Mouse (Mus musculus) heart, embryonic 15.5 days (tissue): ENCODE data around the gene Tut1. TPM values are rescaled to one million over a fixed set of nuclear protein-coding genes. Genes with fewer than 3 reads are reported as not detected.
A peak's percentile ranks its signal among the peaks of the same experiment; 100 is the strongest.

Source experiments
- ATAC-seq: fragments of 200-750 bp; cut with Nextera tagmentation; replicated peaks from 2 replicates; pipeline ENCODE4 v1.8.0; 2017; ENCODE audit warnings: low read depth, moderate TSS enrichment; ENCODE audit not compliant: insufficient number of reproducible peaks, insufficient read depth, low FRiP score
- H3K27ac ChIP-seq: fragments of 300-500 bp; sonication (generic); 2 replicates; pipeline ENCODE4 v1.5.1; 2015; ENCODE audit warnings: mild to moderate bottlenecking, inconsistent platforms
- H3K27me3 ChIP-seq: fragments of 300-500 bp; sonication (generic); 2 replicates; pipeline ENCODE4 v1.6.1; 2015; ENCODE audit warnings: inconsistent platforms
- H3K36me3 ChIP-seq: fragments of 300-500 bp; sonication (generic); 2 replicates; pipeline ENCODE4 v1.6.1; 2015; ENCODE audit warnings: mild to moderate bottlenecking, inconsistent platforms
- H3K4me1 ChIP-seq: fragments of 300-500 bp; sonication (generic); replicated peaks from 2 replicates; pipeline ENCODE4 v1.6.1; 2015; ENCODE audit warnings: inconsistent platforms
- H3K4me2 ChIP-seq: fragments of 300-500 bp; sonication (generic); 2 replicates; pipeline ENCODE4 v1.6.1; 2015; ENCODE audit warnings: inconsistent platforms, mild to moderate bottlenecking, moderate library complexity
- H3K4me3 ChIP-seq: fragments of 300-500 bp; sonication (generic); 2 replicates; pipeline ENCODE4 v1.5.1; 2015; ENCODE audit warnings: mild to moderate bottlenecking, inconsistent platforms
- H3K9ac ChIP-seq: fragments of 300-500 bp; sonication (generic); 2 replicates; pipeline ENCODE4 v1.6.1; 2015; ENCODE audit warnings: mild to moderate bottlenecking, inconsistent platforms
- H3K9me3 ChIP-seq: fragments of 300-500 bp; sonication (generic); replicated peaks from 2 replicates; pipeline ENCODE4 v1.6.1; 2016; ENCODE audit warnings: inconsistent platforms
- WGBS: fragments of 180-500 bp; shearing (Covaris S2); methylation state at CpG from one replicate; pipeline ENCODE4 v1.1.7; 2015; ENCODE audit warnings: mixed read lengths; 5-methylcytosine and 5-hydroxymethylcytosine counted together
- polyA plus RNA-seq: library from polyadenylated mRNA; unstranded; fragments of >200 nt; fragmentation: Nextera tagmentation; extraction: Ambion mirVana; gene quantifications from 2 replicates; pipeline ENCODE4 v1.2.1, GENCODE M21; 2015

The Tut1 gene
- polyA plus RNA-seq, 1 experiment from 2014 or later: 13.7 TPM

GRCm38 (mm10) chr19:8928689-8929223 lies 24.9 kb upstream of the Tut1 start:
- 18% methylated on average over 16 of the region's 16 CpGs for WGBS
- Histone ChIP-seq H3K27me3 (no peaks in the 10 kb centered on the region; the same call in 1 of the 2 replicates), H3K9me3 (no peaks in the 10 kb centered on the region), H3K27ac (peak overlapping the region; percentile 80), H3K4me3 (peak overlapping the region; percentile 93), H3K36me3 (peaks cover 36% of the 10 kb centered on the region), H3K4me2 (peak overlapping the region; percentile 88), H3K9ac (peak overlapping the region; percentile 92), H3K4me1 (peaks cover 22% of the 10 kb centered on the region)
- 0 out of 2 replicates have a peak, but pooled peaks have one; percentile 1 for ATAC-seq

GRCm38 (mm10) chr19:8929224-8930088 lies 24.2 kb upstream of the Tut1 start, which contains the start of the genes Rom1 and Eml3:
TSS of gene Rom1 (minus strand) at chr19:8929356.
TSS of gene Eml3 (plus strand) at chr19:8929552.
- Histone ChIP-seq H3K36me3 (peaks cover 39% of the 10 kb centered on the region), H3K27me3 (no peaks in the 10 kb centered on the region; the same call in 1 of the 2 replicates), H3K9me3 (no peaks in the 10 kb centered on the region), H3K9ac (peak within 1 kb of the TSS; percentile 92), H3K4me2 (peak within 1 kb of the TSS; percentile 88), H3K4me3 (peak within 1 kb of the TSS; percentile 93), H3K4me1 (peaks cover 22% of the 10 kb centered on the region), H3K27ac (peak within 1 kb of the TSS; percentile 80)
- ATAC-seq: peak; percentile 77
- under 1% methylated on average over 67 of the region's 74 CpGs for WGBS

GRCm38 (mm10) chr19:8930117-8930516 lies 23.5 kb upstream of the Tut1 start:
- H3K9me3 ChIP-seq: no peaks in the 10 kb centered on the region
- H3K4me1 ChIP-seq: peaks cover 22% of the 10 kb centered on the region
- peak overlapping the region; percentile 92 for H3K9ac ChIP-seq
- no peak for ATAC-seq
- peak overlapping the region; percentile 80 for H3K27ac ChIP-seq
- WGBS: 6% methylated on average over 11 of the region's 11 CpGs
- H3K27me3 ChIP-seq: no peaks in the 10 kb centered on the region; the same call in 1 of the 2 replicates
- peak overlapping the region; percentile 93 for H3K4me3 ChIP-seq
- H3K4me2 ChIP-seq: peak overlapping the region; percentile 88
- H3K36me3 ChIP-seq: peaks cover 46% of the 10 kb centered on the region

- peaks cover 40% of the 10 kb centered on the region for H3K36me3 ChIP-seq
- H3K9ac ChIP-seq: peak overlapping the region; percentile 92
- no peaks in the 10 kb centered on the region for H3K9me3 ChIP-seq
- no peak overlapping the region for H3K27ac ChIP-seq
- H3K4me3 ChIP-seq: peak overlapping the region; percentile 93
- 73% methylated on average over 7 of the region's 7 CpGs for WGBS
- H3K4me1 ChIP-seq: peaks cover 22% of the 10 kb centered on the region
- no peak for ATAC-seq
- H3K4me2 ChIP-seq: peak overlapping the region; percentile 88
- no peaks in the 10 kb centered on the region; the same call in 1 of the 2 replicates for H3K27me3 ChIP-seq
Measured at GRCm38 (mm10) chr19:8930771-8931170, 22.9 kb upstream of the Tut1 start.

- Histone ChIP-seq H3K9ac (no peak overlapping the region), H3K4me2 (no peak overlapping the region), H3K36me3 (peaks cover 43% of the 10 kb centered on the region), H3K27ac (no peak overlapping the region), H3K4me3 (no peak overlapping the region), H3K27me3 (no peaks in the 10 kb centered on the region), H3K9me3 (no peaks in the 10 kb centered on the region), H3K4me1 (peaks cover 11% of the 10 kb centered on the region)
- 85% methylated on average over 2 of the region's 2 CpGs for WGBS
- ATAC-seq: no peak
Measured at GRCm38 (mm10) chr19:8936736-8937135, 16.9 kb upstream of the Tut1 start.

GRCm38 (mm10) chr19:8940526-8941133 lies 13.0 kb upstream of the Tut1 start:
- no peaks in the 10 kb centered on the region for H3K27me3 ChIP-seq
- peak overlapping the region; percentile 91; the same call in 1 of the 2 replicates for H3K4me3 ChIP-seq
- peak overlapping the region; percentile 67; the same call in 1 of the 2 replicates for H3K4me2 ChIP-seq
- H3K4me1 ChIP-seq: peaks cover 37% of the 10 kb centered on the region
- no peak for ATAC-seq
- no peaks in the 10 kb centered on the region for H3K9me3 ChIP-seq
- 81% methylated on average over 15 of the region's 15 CpGs for WGBS
- peaks cover 36% of the 10 kb centered on the region for H3K36me3 ChIP-seq
- H3K9ac ChIP-seq: no peak overlapping the region
- no peak overlapping the region for H3K27ac ChIP-seq

- Histone ChIP-seq H3K9me3 (no peaks in the 10 kb centered on the region), H3K27me3 (no peaks in the 10 kb centered on the region), H3K4me1 (peaks cover 38% of the 10 kb centered on the region), H3K4me3 (peak overlapping the region; percentile 91), H3K27ac (peak overlapping the region; percentile 94), H3K4me2 (peak overlapping the region; percentile 67), H3K9ac (peak overlapping the region; percentile 46), H3K36me3 (peaks cover 41% of the 10 kb centered on the region)
- 35% methylated on average over 10 of the region's 10 CpGs for WGBS
- no peak for ATAC-seq
Measured at GRCm38 (mm10) chr19:8941136-8941514, 12.5 kb upstream of the Tut1 start.

GRCm38 (mm10) chr19:8941515-8942217 lies 12.0 kb upstream of the Tut1 start, which contains the start of gene Mta2:
TSS of gene Mta2 (plus strand) at chr19:8941875.
- H3K27me3 ChIP-seq: no peaks in the 10 kb centered on the region
- peak; percentile 91 for ATAC-seq
- H3K4me3 ChIP-seq: peak within 1 kb of the TSS; percentile 91
- H3K9me3 ChIP-seq: no peaks in the 10 kb centered on the region
- H3K36me3 ChIP-seq: peaks cover 40% of the 10 kb centered on the region
- H3K9ac ChIP-seq: peak within 1 kb of the TSS; percentile 91
- H3K27ac ChIP-seq: peak within 1 kb of the TSS; percentile 94
- H3K4me1 ChIP-seq: peaks cover 38% of the 10 kb centered on the region
- peak within 1 kb of the TSS; percentile 67 for H3K4me2 ChIP-seq
- WGBS: under 1% methylated on average over 64 of the region's 64 CpGs

GRCm38 (mm10) chr19:8942276-8942964 lies 11.2 kb upstream of the Tut1 start:
- Histone ChIP-seq H3K4me2 (peak overlapping the region; percentile 67), H3K9ac (peak overlapping the region; percentile 91), H3K4me3 (peak overlapping the region; percentile 91), H3K9me3 (no peaks in the 10 kb centered on the region), H3K27me3 (no peaks in the 10 kb centered on the region), H3K4me1 (peaks cover 38% of the 10 kb centered on the region), H3K27ac (peak overlapping the region; percentile 94), H3K36me3 (peaks cover 39% of the 10 kb centered on the region)
- ATAC-seq: peak; percentile 68
- whole genome bisulfite sequencing: under 1% methylated on average over 46 of the region's 46 CpGs

GRCm38 (mm10) chr19:8943047-8943446 lies 10.6 kb upstream of the Tut1 start:
- Histone ChIP-seq H3K4me3 (peak overlapping the region; percentile 91), H3K4me2 (peak overlapping the region; percentile 67), H3K27me3 (no peaks in the 10 kb centered on the region), H3K27ac (peak overlapping the region; percentile 94; the same call in 1 of the 2 replicates), H3K9me3 (no peaks in the 10 kb centered on the region), H3K9ac (peak overlapping the region; percentile 91), H3K4me1 (peaks cover 38% of the 10 kb centered on the region), H3K36me3 (peaks cover 42% of the 10 kb centered on the region)
- WGBS: 54% methylated on average over 2 of the region's 2 CpGs
- no peak for ATAC-seq
